Mouse (Mus musculus): ENCODE data around the gene Eri3.

DNA sequence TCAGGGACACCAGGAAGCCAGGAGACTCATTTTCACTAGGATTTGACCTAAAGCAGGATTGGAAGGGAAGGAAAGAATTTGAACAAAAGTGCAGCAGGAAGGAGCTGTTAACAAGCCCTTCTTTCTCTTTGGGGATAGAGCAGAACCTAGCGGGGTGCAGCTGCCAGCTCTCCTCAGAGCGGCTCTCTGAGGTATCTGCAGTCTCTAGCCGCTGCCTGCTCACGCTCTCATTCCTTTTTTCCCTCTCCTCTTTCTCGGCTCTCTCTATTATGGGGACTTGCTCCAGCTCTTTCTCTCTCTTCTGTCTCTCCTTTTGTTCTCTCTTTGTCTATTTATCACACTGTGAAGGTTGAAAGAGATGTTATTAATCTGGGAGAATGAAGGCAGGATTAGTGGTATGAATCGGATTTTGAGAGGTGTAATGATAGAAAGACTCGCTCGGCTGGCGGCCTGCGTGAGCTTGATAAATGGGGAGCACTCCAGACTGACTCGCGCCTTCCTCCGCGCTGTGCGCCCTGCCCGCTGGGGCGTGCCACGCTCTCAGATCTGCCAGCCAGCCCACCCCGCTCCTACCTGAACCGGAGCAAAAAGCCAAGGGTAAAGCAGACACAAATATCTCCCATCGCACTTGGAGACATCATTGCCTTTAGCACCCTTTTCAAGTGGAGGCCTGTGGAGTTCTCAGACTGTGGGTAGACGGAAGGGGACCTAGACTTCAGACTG is 86.9 kb downstream of the Eri3 start:
- no peak for TF ChIP-seq POLR2A (IDR thresholded peaks at IDR 0.05; ENCODE audit: borderline replicate concordance, insufficient read depth, low read length)
- no peak for TF ChIP-seq CTCF (IDR thresholded peaks at IDR 0.05; ENCODE audit: borderline replicate concordance, insufficient read depth, low read depth, low read length)

All from cerebellum, adult 2 months (tissue).